Mouse (Mus musculus): ENCODE measurements around the gene Hnrnpab. TPM values are rescaled to one million over a fixed set of nuclear protein-coding genes. Genes with fewer than 3 reads are reported as not detected.

Hnrnpab gene
- polyA plus RNA-seq, 1 experiment from 2014 or later = 441 TPM

GRCm38 (mm10) chr11:51565951-51566350, 40.7 kb downstream of the Hnrnpab start:
- H3K4me2 ChIP-seq (ENCODE audit: low read length) = no peak overlapping the region
- no peaks in the 10 kb centered on the region for H3K27me3 ChIP-seq (replicated peaks; ENCODE audit: control insufficient read depth, insufficient read depth, low read length)
- no peak overlapping the region for H3K27ac ChIP-seq (ENCODE audit: low read length)
- H3K4me3 ChIP-seq (replicated peaks; ENCODE audit: low read length) = no peak overlapping the region
- H3K36me3 ChIP-seq (ENCODE audit: control insufficient read depth, insufficient read depth) = no peaks in the 10 kb centered on the region
- no peak overlapping the region for H3K9ac ChIP-seq (replicated peaks; ENCODE audit: low read depth, low read length)
- ATAC-seq = no peak
- no peaks in the 10 kb centered on the region for H3K4me1 ChIP-seq (replicated peaks; ENCODE audit: control insufficient read depth, insufficient read depth, low read length)
- 91% methylated on average over 6 of the region's 6 CpGs for WGBS
- H3K9me3 ChIP-seq (ENCODE audit: control insufficient read depth, low read length) = no peaks in the 10 kb centered on the region

DNA sequence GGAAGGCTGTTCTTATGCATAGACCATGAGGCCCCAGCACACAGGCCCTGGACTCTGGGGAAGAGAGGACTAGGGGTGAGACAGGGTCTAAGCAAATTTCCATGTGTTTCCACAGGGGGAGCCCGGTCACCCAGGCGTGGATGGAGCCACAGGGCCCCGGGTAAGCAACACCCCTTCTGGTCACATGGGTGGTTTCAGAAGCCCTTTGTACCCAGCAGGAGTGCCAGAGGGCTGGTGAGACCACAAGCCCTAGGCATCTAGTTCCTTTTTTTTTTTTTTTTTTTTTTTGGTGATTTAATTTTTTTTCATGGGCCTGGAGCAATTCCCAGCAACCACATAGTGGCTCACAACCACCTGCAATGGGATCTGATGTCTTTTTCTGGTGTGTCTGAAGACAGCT, 41.6 kb downstream of the Hnrnpab start:
- ATAC-seq = no peak

DNA sequence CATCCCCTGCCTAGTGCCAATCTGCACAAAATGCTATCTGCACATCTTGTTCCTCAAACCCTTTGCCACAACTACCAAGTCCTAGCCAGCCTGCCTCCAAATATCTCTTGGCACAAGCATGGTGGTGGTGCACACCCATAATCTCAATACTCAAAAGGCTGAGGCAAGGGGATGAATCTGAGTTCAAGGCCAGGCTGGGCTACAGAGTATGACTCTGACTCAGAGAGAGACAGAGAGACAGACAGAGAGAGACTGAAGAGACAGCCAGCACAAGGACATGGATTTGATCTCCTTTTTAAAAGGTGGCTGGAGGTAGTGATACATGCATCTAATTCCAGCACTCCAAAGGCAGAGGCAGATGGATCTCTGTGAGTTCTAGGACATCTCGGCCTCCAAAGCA, 43.4 kb downstream of the Hnrnpab start:
- no peak overlapping the region for H3K4me3 ChIP-seq (replicated peaks; ENCODE audit: low read length)
- 82% methylated on average over 1 of the region's 1 CpGs for WGBS
- no peaks in the 10 kb centered on the region for H3K27me3 ChIP-seq (replicated peaks; ENCODE audit: control insufficient read depth, insufficient read depth, low read length)
- H3K9me3 ChIP-seq (ENCODE audit: control insufficient read depth, low read length) = no peaks in the 10 kb centered on the region
- no peak overlapping the region for H3K4me2 ChIP-seq (ENCODE audit: low read length)
- H3K36me3 ChIP-seq (ENCODE audit: control insufficient read depth, insufficient read depth) = no peaks in the 10 kb centered on the region
- no peaks in the 10 kb centered on the region for H3K4me1 ChIP-seq (replicated peaks; ENCODE audit: control insufficient read depth, insufficient read depth, low read length)
- H3K9ac ChIP-seq (replicated peaks; ENCODE audit: low read depth, low read length) = no peak overlapping the region
- H3K27ac ChIP-seq (ENCODE audit: low read length) = no peak overlapping the region
- ATAC-seq = no peak

More for the DNA sequence above, 41.6 kb downstream of the Hnrnpab start:
- WGBS = 26% methylated on average over 3 of the region's 3 CpGs
- Histone ChIP-seq H3K4me1 (replicated peaks; ENCODE audit: control insufficient read depth, insufficient read depth, low read length) (no peaks in the 10 kb centered on the region), H3K36me3 (ENCODE audit: control insufficient read depth, insufficient read depth) (no peaks in the 10 kb centered on the region), H3K9me3 (ENCODE audit: control insufficient read depth, low read length) (no peaks in the 10 kb centered on the region), H3K27me3 (replicated peaks; ENCODE audit: control insufficient read depth, insufficient read depth, low read length) (no peaks in the 10 kb centered on the region), H3K27ac (ENCODE audit: low read length) (no peak overlapping the region), H3K4me2 (ENCODE audit: low read length) (no peak overlapping the region), H3K4me3 (replicated peaks; ENCODE audit: low read length) (no peak overlapping the region), H3K9ac (replicated peaks; ENCODE audit: low read depth, low read length) (no peak overlapping the region)

GRCm38 (mm10) chr11:51555066-51555465, 51.6 kb downstream of the Hnrnpab start:
- WGBS = 77% methylated on average over 2 of the region's 2 CpGs
- no peak for ATAC-seq
- Histone ChIP-seq H3K4me3 (replicated peaks; ENCODE audit: low read length) (no peak overlapping the region), H3K4me2 (ENCODE audit: low read length) (no peak overlapping the region), H3K27ac (ENCODE audit: low read length) (no peak overlapping the region), H3K36me3 (ENCODE audit: control insufficient read depth, insufficient read depth) (no peaks in the 10 kb centered on the region), H3K27me3 (replicated peaks; ENCODE audit: control insufficient read depth, insufficient read depth, low read length) (no peaks in the 10 kb centered on the region), H3K4me1 (replicated peaks; ENCODE audit: control insufficient read depth, insufficient read depth, low read length) (0 out of 2 replicates have a peak, but pooled peaks cover 3% of the 10 kb centered on the region), H3K9ac (replicated peaks; ENCODE audit: low read depth, low read length) (no peak overlapping the region), H3K9me3 (ENCODE audit: control insufficient read depth, low read length) (no peaks in the 10 kb centered on the region)

GRCm38 (mm10) chr11:51554590-51554989, 52.1 kb downstream of the Hnrnpab start:
- Histone ChIP-seq H3K9ac (replicated peaks; ENCODE audit: low read depth, low read length) (no peak overlapping the region), H3K27ac (ENCODE audit: low read length) (no peak overlapping the region), H3K4me3 (replicated peaks; ENCODE audit: low read length) (peak overlapping the region; percentile 20; the same call in 1 of the 2 replicates), H3K27me3 (replicated peaks; ENCODE audit: control insufficient read depth, insufficient read depth, low read length) (no peaks in the 10 kb centered on the region), H3K4me2 (ENCODE audit: low read length) (peak overlapping the region; percentile 19; the same call in 1 of the 2 replicates), H3K4me1 (replicated peaks; ENCODE audit: control insufficient read depth, insufficient read depth, low read length) (0 out of 2 replicates have a peak, but pooled peaks cover 3% of the 10 kb centered on the region), H3K36me3 (ENCODE audit: control insufficient read depth, insufficient read depth) (no peaks in the 10 kb centered on the region), H3K9me3 (ENCODE audit: control insufficient read depth, low read length) (no peaks in the 10 kb centered on the region)
- ATAC-seq = no peak
- WGBS = 72% methylated on average over 9 of the region's 10 CpGs

DNA sequence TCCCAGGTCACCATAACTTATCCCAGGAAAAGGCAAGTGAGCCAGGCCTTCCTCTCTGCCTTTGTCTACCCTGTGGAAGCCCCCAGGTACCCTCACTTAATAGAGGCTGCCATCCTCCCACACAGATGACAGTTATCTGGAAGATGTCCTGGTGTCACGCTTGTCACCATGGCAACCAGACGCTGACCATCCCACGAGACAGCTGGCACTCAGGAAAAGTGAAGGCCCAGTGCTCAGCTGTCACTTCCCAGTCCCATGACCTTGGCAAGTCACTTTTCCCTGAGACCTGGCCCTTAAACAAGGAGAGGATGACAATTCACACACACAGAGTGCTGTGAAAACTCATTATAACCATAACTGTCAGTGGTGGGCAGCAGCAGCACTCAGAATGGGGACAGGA, 54.6 kb downstream of the Hnrnpab start:
- 64% methylated on average over 3 of the region's 3 CpGs for WGBS
- H3K27me3 ChIP-seq (replicated peaks; ENCODE audit: control insufficient read depth, insufficient read depth, low read length) = no peaks in the 10 kb centered on the region
- no peaks in the 10 kb centered on the region for H3K9me3 ChIP-seq (ENCODE audit: control insufficient read depth, low read length)
- no peak overlapping the region for H3K4me2 ChIP-seq (ENCODE audit: low read length)
- no peak overlapping the region for H3K27ac ChIP-seq (ENCODE audit: low read length)
- H3K36me3 ChIP-seq (ENCODE audit: control insufficient read depth, insufficient read depth) = no peaks in the 10 kb centered on the region
- 0 out of 2 replicates have a peak, but pooled peaks cover 3% of the 10 kb centered on the region for H3K4me1 ChIP-seq (replicated peaks; ENCODE audit: control insufficient read depth, insufficient read depth, low read length)
- no peak overlapping the region for H3K9ac ChIP-seq (replicated peaks; ENCODE audit: low read depth, low read length)
- H3K4me3 ChIP-seq (replicated peaks; ENCODE audit: low read length) = no peak overlapping the region
- ATAC-seq = no peak

DNA sequence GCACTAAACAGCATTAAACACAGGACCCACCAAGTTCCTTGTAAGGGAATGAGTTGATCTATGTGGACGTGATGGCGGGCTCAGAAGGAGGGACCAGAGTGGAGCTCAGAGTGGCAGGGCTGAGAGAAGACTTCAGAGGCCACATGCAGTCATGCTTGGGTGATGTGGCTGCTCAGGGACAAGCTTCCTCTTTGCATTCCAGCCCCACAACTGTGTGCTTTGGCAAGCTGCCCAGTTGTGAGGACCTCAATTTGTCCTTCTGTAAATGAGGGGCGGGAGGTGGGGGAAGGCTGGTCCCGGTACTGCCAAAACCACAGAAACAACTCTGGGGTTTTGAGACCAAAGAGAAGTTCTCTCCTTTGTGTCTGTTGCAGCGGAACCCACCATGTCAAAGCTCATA, 55.4 kb downstream of the Hnrnpab start:
- Histone ChIP-seq H3K9ac (replicated peaks; ENCODE audit: low read depth, low read length) (no peak overlapping the region), H3K4me1 (replicated peaks; ENCODE audit: control insufficient read depth, insufficient read depth, low read length) (0 out of 2 replicates have a peak, but pooled peaks cover 3% of the 10 kb centered on the region), H3K27ac (ENCODE audit: low read length) (no peak overlapping the region), H3K36me3 (ENCODE audit: control insufficient read depth, insufficient read depth) (no peaks in the 10 kb centered on the region), H3K9me3 (ENCODE audit: control insufficient read depth, low read length) (no peaks in the 10 kb centered on the region), H3K4me3 (replicated peaks; ENCODE audit: low read length) (no peak overlapping the region), H3K4me2 (ENCODE audit: low read length) (no peak overlapping the region), H3K27me3 (replicated peaks; ENCODE audit: control insufficient read depth, insufficient read depth, low read length) (no peaks in the 10 kb centered on the region)
- ATAC-seq = no peak
- 55% methylated on average over 5 of the region's 5 CpGs for WGBS

Other genes starting within 250 kb of the Hnrnpab start
- gene Phykpl, start 22.1 kb downstream of the Hnrnpab start, polyA plus RNA-seq (2015; fragmentation: Nextera tagmentation; extraction: Ambion mirVana) = 11.8 and 13.2 TPM in 2 replicates
- gene Nhp2, start 12.9 kb upstream of the Hnrnpab start, polyA plus RNA-seq (2015; fragmentation: Nextera tagmentation; extraction: Ambion mirVana) = 94.1 and 97.9 TPM in 2 replicates
- 80.9 and 85.6 TPM in 2 replicates for gene Rmnd5b, start 29.0 kb upstream of the Hnrnpab start, polyA plus RNA-seq (2015; fragmentation: Nextera tagmentation; extraction: Ambion mirVana)
- 10.2 and 12.9 TPM in 2 replicates for gene N4bp3, start 44.0 kb upstream of the Hnrnpab start, polyA plus RNA-seq (2015; fragmentation: Nextera tagmentation; extraction: Ambion mirVana)
- 0.58 and 0.70 TPM in 2 replicates for gene D930048N14Rik, start 44.1 kb upstream of the Hnrnpab start, polyA plus RNA-seq (2015; fragmentation: Nextera tagmentation; extraction: Ambion mirVana)
- 82.5 and 107 TPM in 2 replicates for gene 0610009B22Rik, start 82.0 kb upstream of the Hnrnpab start, polyA plus RNA-seq (2015; fragmentation: Nextera tagmentation; extraction: Ambion mirVana)
- gene Sec24a, start 156.8 kb upstream of the Hnrnpab start, polyA plus RNA-seq (2015; fragmentation: Nextera tagmentation; extraction: Ambion mirVana) = 11.8 and 14.6 TPM in 2 replicates
- 158 and 160 TPM in 2 replicates for gene Sar1b, start 156.8 kb upstream of the Hnrnpab start, polyA plus RNA-seq (2015; fragmentation: Nextera tagmentation; extraction: Ambion mirVana)